Mouse (Mus musculus) ES-E14 (cell line): ENCODE measurements around the gene Rfxap.

ENCODE experiments used
- CHD2 ChIP-seq: IDR thresholded peaks from 2 replicates; pipeline ENCODE4 v1.6.1; 2014; ENCODE audit warnings: mild to moderate bottlenecking, low read depth, low read length, inconsistent platforms
- HCFC1 ChIP-seq: IDR thresholded peaks from 2 replicates; pipeline ENCODE4 v1.6.1; 2012; ENCODE audit warnings: low read length, inconsistent platforms, borderline replicate concordance; ENCODE audit not compliant: insufficient read depth
- MAFK ChIP-seq: IDR thresholded peaks from 2 replicates; pipeline ENCODE4 v1.6.1; 2014; ENCODE audit warnings: mild to moderate bottlenecking, low read depth, low read length, inconsistent platforms; ENCODE audit not compliant: insufficient read depth
- ZC3H11A ChIP-seq: IDR thresholded peaks from 2 replicates; pipeline ENCODE4 v1.6.1; 2012; ENCODE audit warnings: low read depth, mild to moderate bottlenecking, inconsistent platforms, low read length, borderline replicate concordance
- ZNF384 ChIP-seq: IDR thresholded peaks from 2 replicates; pipeline ENCODE4 v1.6.1; 2012; ENCODE audit warnings: low read depth, low read length, inconsistent platforms

GRCm38 (mm10) chr3:54768592-54768991 lies 39.0 kb downstream of the Rfxap start:
- TF ChIP-seq CHD2 = no peak
- TF ChIP-seq MAFK = no peak
- TF ChIP-seq ZNF384 = no peak
- no peak for TF ChIP-seq HCFC1
- TF ChIP-seq ZC3H11A = no peak
